Mouse (Mus musculus): ENCODE data around the gene Vav2. TPM values are rescaled to one million over a fixed set of nuclear protein-coding genes. Genes with fewer than 3 reads are reported as not detected.

Gene Vav2
- total and polyA plus RNA-seq, 2 experiments from 2014 or later = 7.1 to 39.6 TPM

DNA sequence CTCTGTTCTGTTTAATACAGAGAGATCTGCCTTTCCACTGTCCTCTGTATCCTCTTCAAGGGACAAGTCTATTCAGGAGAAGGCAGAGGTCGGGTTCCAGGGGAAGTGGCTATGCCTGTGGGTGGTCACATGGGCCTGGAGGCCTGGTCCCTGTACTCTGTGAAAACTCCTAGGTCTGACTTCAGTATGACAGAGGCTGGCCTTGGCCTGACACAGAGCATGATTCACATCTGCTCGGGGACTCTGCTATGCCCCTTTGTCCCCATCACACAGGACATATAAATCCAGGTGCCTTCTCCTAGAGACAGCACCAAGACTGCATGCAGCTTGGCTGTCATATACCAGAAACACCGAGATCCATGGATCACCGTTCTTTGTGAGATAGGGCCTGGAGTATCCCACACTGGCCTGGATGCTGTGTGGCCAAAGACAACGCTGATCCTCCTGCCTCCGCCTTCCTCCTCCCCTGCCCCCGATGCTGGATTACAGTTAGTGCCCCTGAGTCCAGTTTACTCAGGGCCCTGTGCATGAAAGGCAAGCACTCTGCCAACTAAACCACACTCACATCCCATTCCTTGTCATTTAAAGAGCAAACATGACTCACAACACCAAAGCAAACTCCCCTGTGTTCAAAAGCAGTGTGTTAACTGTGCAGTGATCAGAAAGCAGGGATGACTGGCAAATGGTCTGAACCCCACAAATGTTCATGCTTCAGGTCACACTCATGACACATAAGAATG lies 139.7 kb downstream of the Vav2 start:
- no peak overlapping the region for H3K27ac ChIP-seq (ENCODE audit: low read depth, low read length)
- H3K36me3 ChIP-seq (ENCODE audit: insufficient read depth) = peaks cover 25% of the 10 kb centered on the region
- TF ChIP-seq CTCF (IDR thresholded peaks at IDR 0.05; ENCODE audit: low read depth) = no peak

DNA sequence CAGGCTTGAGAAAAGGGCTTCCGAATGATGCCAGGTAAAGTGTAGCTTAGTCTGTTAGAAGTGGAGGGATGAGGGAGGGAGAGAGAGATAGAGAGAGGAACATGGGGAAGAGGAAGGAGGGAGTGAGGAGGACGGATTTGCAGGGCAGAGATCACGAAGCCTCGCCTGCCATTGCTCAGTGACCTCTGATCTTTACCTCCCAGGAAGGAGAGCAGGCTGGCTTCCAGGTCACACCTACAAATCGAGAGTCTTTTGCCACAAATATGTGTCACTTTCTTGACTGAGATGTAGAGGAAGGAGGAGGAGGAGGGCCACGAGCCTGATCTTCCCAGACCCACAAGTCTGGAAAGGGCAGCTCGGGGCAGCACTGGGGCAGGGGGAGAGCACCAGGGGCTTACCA lies 142.4 kb downstream of the Vav2 start:
- WGBS = 84% methylated on average over 7 of the region's 7 CpGs

More for the DNA sequence above, 139.7 kb downstream of the Vav2 start:
- Histone ChIP-seq H3K4me1 (ENCODE audit: insufficient read depth) (no peaks in the 10 kb centered on the region), H3K9me3 (ENCODE audit: low read length) (no peaks in the 10 kb centered on the region), H3K9ac (no peak overlapping the region), H3K4me3 (ENCODE audit: low read depth, low read length) (no peak overlapping the region), H3K27me3 (ENCODE audit: insufficient read depth, low read length) (no peaks in the 10 kb centered on the region), H3K4me2 (ENCODE audit: low read depth) (no peak overlapping the region)
- 85% methylated on average over 7 of the region's 7 CpGs for WGBS
- ATAC-seq = no peak
- DNase-seq = no peak

DNA sequence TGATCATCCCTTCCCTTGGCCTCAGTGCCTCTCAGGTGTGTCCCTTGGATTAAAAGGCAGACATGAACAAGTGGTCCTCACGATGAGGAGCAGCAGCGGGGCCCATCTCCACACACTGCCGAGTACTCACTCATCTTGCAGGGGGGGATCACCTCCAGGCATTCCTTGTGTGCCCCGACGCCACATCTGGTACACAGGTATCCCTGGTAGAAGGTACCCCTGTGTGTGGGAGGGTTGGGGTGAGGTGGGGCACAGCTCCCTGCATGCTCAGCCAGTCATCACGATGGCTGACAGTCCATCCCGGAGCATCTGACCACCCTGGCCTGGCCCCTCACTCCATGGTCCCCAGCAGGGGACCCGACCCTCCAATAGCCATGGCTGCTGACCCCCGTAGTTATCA lies 145.1 kb downstream of the Vav2 start:
- TF ChIP-seq CTCF (IDR thresholded peaks at IDR 0.05; ENCODE audit: low read depth) = no peak
- H3K4me3 ChIP-seq (ENCODE audit: low read depth, low read length) = no peak overlapping the region
- peaks cover 20% of the 10 kb centered on the region for H3K36me3 ChIP-seq (ENCODE audit: insufficient read depth)
- ATAC-seq = no peak
- H3K9me3 ChIP-seq (ENCODE audit: low read length) = no peaks in the 10 kb centered on the region
- no peak overlapping the region for H3K27ac ChIP-seq (ENCODE audit: low read depth, low read length)
- H3K27me3 ChIP-seq (ENCODE audit: insufficient read depth, low read length) = no peaks in the 10 kb centered on the region
- no peaks in the 10 kb centered on the region for H3K4me1 ChIP-seq (ENCODE audit: insufficient read depth)
- H3K9ac ChIP-seq = no peak overlapping the region
- WGBS = 89% methylated on average over 9 of the region's 9 CpGs
- no peak for DNase-seq
- no peak overlapping the region for H3K4me2 ChIP-seq (ENCODE audit: low read depth)

More for the DNA sequence above, 142.4 kb downstream of the Vav2 start:
- no peak overlapping the region for H3K9ac ChIP-seq
- H3K9me3 ChIP-seq (ENCODE audit: low read length) = no peaks in the 10 kb centered on the region
- no peak overlapping the region for H3K4me2 ChIP-seq (ENCODE audit: low read depth)
- no peak overlapping the region for H3K27ac ChIP-seq (ENCODE audit: low read depth, low read length)
- no peak for ATAC-seq
- H3K36me3 ChIP-seq (ENCODE audit: insufficient read depth) = peaks cover 6% of the 10 kb centered on the region
- no peak for TF ChIP-seq CTCF (IDR thresholded peaks at IDR 0.05; ENCODE audit: low read depth)
- no peaks in the 10 kb centered on the region for H3K4me1 ChIP-seq (ENCODE audit: insufficient read depth)
- H3K27me3 ChIP-seq (ENCODE audit: insufficient read depth, low read length) = no peaks in the 10 kb centered on the region
- no peak overlapping the region for H3K4me3 ChIP-seq (ENCODE audit: low read depth, low read length)
- no peak for DNase-seq

DNA sequence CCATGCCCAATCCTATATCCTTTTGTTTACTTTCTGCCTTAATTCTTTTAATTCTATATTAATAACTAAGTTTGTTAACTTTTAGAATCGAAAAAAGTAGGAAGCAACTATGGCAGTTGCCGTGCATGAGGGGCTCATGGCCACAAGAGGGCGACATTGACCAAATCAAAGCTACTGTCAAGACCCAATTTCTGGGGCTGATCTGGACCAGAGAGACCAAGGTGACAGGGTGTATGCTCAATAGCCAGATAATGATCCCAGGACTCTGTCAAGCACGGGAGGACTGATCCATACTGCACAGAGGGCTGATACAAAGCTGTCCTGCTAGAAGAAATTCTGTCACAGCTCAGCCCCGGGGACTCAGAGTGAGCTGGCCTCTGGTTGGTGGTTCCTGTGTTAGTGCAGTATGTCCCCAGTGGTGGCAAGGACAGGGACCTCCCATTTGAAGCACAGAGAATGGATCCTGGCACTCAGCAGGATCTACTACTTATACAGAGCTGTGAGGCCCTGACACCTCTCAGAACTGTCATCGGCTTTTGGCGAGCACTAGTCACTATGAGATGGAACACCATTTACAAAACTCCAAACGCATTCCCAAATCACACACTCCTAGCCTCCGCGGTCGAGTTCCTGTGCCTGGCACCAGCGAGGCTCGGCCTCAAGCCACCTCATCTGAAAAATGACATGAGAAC lies 145.8 kb downstream of the Vav2 start:
- Histone ChIP-seq H3K4me1 (ENCODE audit: insufficient read depth) (no peaks in the 10 kb centered on the region), H3K4me2 (ENCODE audit: low read depth) (no peak overlapping the region), H3K27me3 (ENCODE audit: insufficient read depth, low read length) (no peaks in the 10 kb centered on the region), H3K27ac (ENCODE audit: low read depth, low read length) (no peak overlapping the region), H3K9me3 (ENCODE audit: low read length) (no peaks in the 10 kb centered on the region), H3K4me3 (ENCODE audit: low read depth, low read length) (no peak overlapping the region), H3K9ac (no peak overlapping the region), H3K36me3 (ENCODE audit: insufficient read depth) (peaks cover 23% of the 10 kb centered on the region)
- DNase-seq (peak; percentile 87), ATAC-seq (peak; percentile 58)
- peak; percentile 87 for TF ChIP-seq CTCF (IDR thresholded peaks at IDR 0.05; ENCODE audit: low read depth)
- whole genome bisulfite sequencing = 68% methylated on average over 13 of the region's 13 CpGs

DNA sequence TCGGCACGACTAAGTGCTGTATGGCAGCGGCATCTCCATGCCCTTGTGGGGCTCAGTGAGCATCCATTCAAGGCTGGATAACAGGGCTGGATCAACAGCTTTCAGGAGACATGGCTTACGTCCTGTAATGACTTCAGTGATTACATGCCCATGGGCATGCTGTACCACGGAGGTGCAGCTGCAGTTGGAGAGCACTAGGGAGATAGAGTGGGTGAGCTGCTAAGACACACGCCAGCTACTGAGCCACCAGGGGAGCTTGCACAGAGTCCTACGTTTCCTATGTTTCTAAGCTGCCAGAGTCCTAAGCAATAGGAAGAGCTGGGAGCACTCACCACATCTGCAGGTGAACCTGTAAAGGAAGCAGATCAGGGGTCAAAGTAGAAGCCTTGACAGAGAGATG lies 148.0 kb downstream of the Vav2 start:
- Histone ChIP-seq H3K36me3 (ENCODE audit: insufficient read depth) (peaks cover 38% of the 10 kb centered on the region), H3K4me1 (ENCODE audit: insufficient read depth) (no peaks in the 10 kb centered on the region), H3K9ac (no peak overlapping the region), H3K27me3 (ENCODE audit: insufficient read depth, low read length) (no peaks in the 10 kb centered on the region), H3K4me3 (ENCODE audit: low read depth, low read length) (no peak overlapping the region), H3K27ac (ENCODE audit: low read depth, low read length) (no peak overlapping the region), H3K9me3 (ENCODE audit: low read length) (no peaks in the 10 kb centered on the region), H3K4me2 (ENCODE audit: low read depth) (no peak overlapping the region)
- ATAC-seq = no peak
- DNase-seq = no peak
- 93% methylated on average over 7 of the region's 7 CpGs for WGBS
- TF ChIP-seq CTCF (IDR thresholded peaks at IDR 0.05; ENCODE audit: low read depth) = no peak

DNA sequence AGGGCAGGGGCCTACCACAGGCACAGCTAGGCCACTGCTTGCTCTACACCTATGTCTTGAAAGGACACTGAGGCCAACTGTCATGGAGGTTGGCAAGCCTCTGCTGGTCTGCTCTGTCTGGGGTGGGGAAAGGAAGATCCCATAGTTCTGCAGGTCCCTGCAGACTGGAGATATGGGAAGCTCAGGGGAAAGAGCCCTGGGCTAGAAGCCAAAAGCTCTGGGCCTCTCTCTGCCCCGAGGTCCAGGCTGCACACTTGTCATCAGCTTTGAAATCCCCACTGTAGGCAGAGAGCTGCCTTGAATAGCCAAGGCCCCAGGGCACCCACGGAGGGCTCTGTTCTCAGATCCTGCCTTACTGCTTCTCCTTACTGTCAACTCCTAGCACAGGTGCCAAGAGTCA lies 158.5 kb downstream of the Vav2 start:
- no peak for ATAC-seq
- Histone ChIP-seq H3K9me3 (ENCODE audit: low read length) (no peaks in the 10 kb centered on the region), H3K27me3 (ENCODE audit: insufficient read depth, low read length) (no peaks in the 10 kb centered on the region), H3K27ac (ENCODE audit: low read depth, low read length) (no peak overlapping the region), H3K4me1 (ENCODE audit: insufficient read depth) (no peaks in the 10 kb centered on the region), H3K36me3 (ENCODE audit: insufficient read depth) (peaks cover 65% of the 10 kb centered on the region), H3K9ac (no peak overlapping the region), H3K4me2 (ENCODE audit: low read depth) (no peak overlapping the region), H3K4me3 (ENCODE audit: low read depth, low read length) (no peak overlapping the region)
- no peak for TF ChIP-seq CTCF (IDR thresholded peaks at IDR 0.05; ENCODE audit: low read depth)
- no peak for DNase-seq
- 66% methylated on average over 2 of the region's 2 CpGs for WGBS

DNA sequence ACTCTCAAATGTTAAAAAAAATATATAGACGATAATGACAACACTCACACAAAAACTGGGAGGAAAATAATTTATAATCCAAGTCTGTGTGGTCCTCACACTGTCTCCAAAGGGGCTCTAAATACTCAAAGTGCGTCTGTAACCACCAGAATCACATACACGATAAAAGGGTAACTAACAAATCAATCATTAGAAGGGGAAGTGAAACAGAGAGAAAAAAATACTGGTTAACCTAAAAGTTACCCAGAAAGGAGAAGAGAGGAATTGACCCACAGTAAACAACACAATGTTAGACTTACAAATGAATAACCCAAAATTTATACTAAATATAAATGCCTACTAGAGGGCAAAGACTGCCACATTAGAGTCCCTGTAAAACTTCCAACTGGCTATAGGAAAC lies 161.0 kb downstream of the Vav2 start:
- no peak for ATAC-seq
- no peak for DNase-seq
- H3K9me3 ChIP-seq (ENCODE audit: low read length) = no peaks in the 10 kb centered on the region
- no peak for TF ChIP-seq CTCF (IDR thresholded peaks at IDR 0.05; ENCODE audit: low read depth)
- H3K4me2 ChIP-seq (ENCODE audit: low read depth) = no peak overlapping the region
- H3K27me3 ChIP-seq (ENCODE audit: insufficient read depth, low read length) = no peaks in the 10 kb centered on the region
- peaks cover 53% of the 10 kb centered on the region for H3K36me3 ChIP-seq (ENCODE audit: insufficient read depth)
- H3K9ac ChIP-seq = no peak overlapping the region
- 87% methylated on average over 3 of the region's 3 CpGs for WGBS
- no peaks in the 10 kb centered on the region for H3K4me1 ChIP-seq (ENCODE audit: insufficient read depth)
- no peak overlapping the region for H3K4me3 ChIP-seq (ENCODE audit: low read depth, low read length)
- no peak overlapping the region for H3K27ac ChIP-seq (ENCODE audit: low read depth, low read length)

Measured in forebrain, postnatal 0 days (tissue).